Comparison of ENCODE assay signal across 10 mouse cellular contexts in genomic region chr2:153015804-153016203, GRCm38 (mm10). TPM values are rescaled to one million over a fixed set of nuclear protein-coding genes. Genes with fewer than 3 reads are reported as not detected.
DNase-seq lines count a peak whose midpoint lies in the region; ATAC-seq and TF ChIP-seq lines count a peak whose summit lies in the region.
"Had no signal": no experiment of that assay in that cellular context is flagged by ENCODE, and none has a peak within 500 bp of the region (broad histone marks: within the 10 kb centered on the region; RNA-seq: fewer than 3 reads in every experiment).

No protein-coding gene starts in this region.

- no peak for TF ChIP-seq EP300 in heart, postnatal 0 days (IDR thresholded peaks at IDR 0.05; ENCODE audit: low read depth)

- peaks cover 8% of the 10 kb centered on the region for H3K4me1 ChIP-seq in heart, postnatal 0 days (ENCODE audit: control insufficient read depth, insufficient read depth)
- H3K4me1 ChIP-seq in hindbrain, embryonic 12.5 days, result peaks cover 10% of the 10 kb centered on the region
- H3K4me1 ChIP-seq in neural tube, embryonic 14.5 days (ENCODE audit: control insufficient read depth, insufficient read depth, low read length), result peaks cover 8% of the 10 kb centered on the region

- H3K9ac ChIP-seq in heart, postnatal 0 days (replicated peaks; ENCODE audit: low read depth, low read length), result no peak overlapping the region
- H3K9ac ChIP-seq in hindbrain, embryonic 12.5 days, result no peak overlapping the region
- peak overlapping the region; percentile 70; the same call in 1 of the 2 replicates for H3K9ac ChIP-seq in neural tube, embryonic 14.5 days (replicated peaks; ENCODE audit: low read depth, low read length)

- TF ChIP-seq CTCF in heart, postnatal 0 days (IDR thresholded peaks at IDR 0.05; ENCODE audit: low read depth), result no peak

- ATAC-seq in heart, postnatal 0 days (ENCODE audit: insufficient read depth, low read depth), result no peak
- no peak for ATAC-seq in hindbrain, embryonic 12.5 days (ENCODE audit: low FRiP score)
- ATAC-seq in neural tube, embryonic 14.5 days (ENCODE audit: low read depth), result peak; percentile 53; the same call in 1 of the 2 replicates

- intact Hi-C loops in heart, postnatal 10 days (cut with DNase I), result loop anchor here (1.0 to 10.0 kb wide), 2 partner anchors 102 to 321 kb away; no protein-coding TSS in a partner anchor

- H3K27me3 ChIP-seq in heart, postnatal 0 days (ENCODE audit: control insufficient read depth, insufficient read depth, low read length), result no peaks in the 10 kb centered on the region
- peaks cover 14% of the 10 kb centered on the region for H3K27me3 ChIP-seq in hindbrain, embryonic 12.5 days
- H3K27me3 ChIP-seq in neural tube, embryonic 14.5 days (ENCODE audit: control insufficient read depth, insufficient read depth, low read length), result no peaks in the 10 kb centered on the region

- H3K9me3 ChIP-seq in heart, postnatal 0 days (replicated peaks; ENCODE audit: control insufficient read depth, low read length), result no peaks in the 10 kb centered on the region
- H3K9me3 ChIP-seq in hindbrain, embryonic 12.5 days (replicated peaks), result no peaks in the 10 kb centered on the region
- no peaks in the 10 kb centered on the region for H3K9me3 ChIP-seq in neural tube, embryonic 14.5 days (ENCODE audit: control insufficient read depth, low read length)

- H3K4me3 ChIP-seq in heart, postnatal 0 days (ENCODE audit: low read depth, low read length), result no peak overlapping the region
- no peak overlapping the region for H3K4me3 ChIP-seq in hindbrain, embryonic 12.5 days
- H3K4me3 ChIP-seq in neural tube, embryonic 14.5 days (ENCODE audit: low read depth, low read length), result no peak overlapping the region; the same call in 1 of the 2 replicates

- H3K36me3 ChIP-seq in heart, postnatal 0 days (replicated peaks; ENCODE audit: control insufficient read depth, insufficient read depth, low read length), result peaks cover 21% of the 10 kb centered on the region
- peaks cover 26% of the 10 kb centered on the region for H3K36me3 ChIP-seq in hindbrain, embryonic 12.5 days
- peaks cover 19% of the 10 kb centered on the region for H3K36me3 ChIP-seq in neural tube, embryonic 14.5 days (ENCODE audit: control insufficient read depth, insufficient read depth, low read length)

- no peak overlapping the region for H3K27ac ChIP-seq in heart, postnatal 0 days (ENCODE audit: low read depth)
- no peak overlapping the region for H3K27ac ChIP-seq in hindbrain, embryonic 12.5 days
- peak overlapping the region; percentile 46 for H3K27ac ChIP-seq in neural tube, embryonic 14.5 days (ENCODE audit: low read depth, low read length)

- DNase-seq in heart, postnatal 0 days (ENCODE audit: low spot score), result no peak
- DNase-seq in heart, postnatal 10 days, result no peak
- DNase-seq in right cerebral cortex, postnatal 14 days, result peak; percentile 16
- no peak for DNase-seq in right cerebral cortex, postnatal 10 days (ENCODE audit: low spot score in 2 of 2)
- no peak for DNase-seq in lung, postnatal 14 days
- DNase-seq in spleen, postnatal 4 days (ENCODE audit: low spot score in 2 of 2), result no peak

- WGBS in heart, postnatal 0 days, result 39% methylated on average over 8 of the region's 8 CpGs
- WGBS in hindbrain, embryonic 12.5 days, result 55% methylated on average over 8 of the region's 8 CpGs
- WGBS in neural tube, embryonic 14.5 days, result 34% methylated on average over 8 of the region's 8 CpGs

- H3K4me2 ChIP-seq in heart, postnatal 0 days (ENCODE audit: low read depth, low read length), result 0 out of 2 replicates have a peak overlapping the region, but pooled peaks have one; percentile 21
- peak overlapping the region; percentile 96 for H3K4me2 ChIP-seq in hindbrain, embryonic 12.5 days (replicated peaks)
- peak overlapping the region; percentile 67 for H3K4me2 ChIP-seq in neural tube, embryonic 14.5 days (ENCODE audit: low read depth, low read length)

RNA-seq across cellular contexts. Expression of gene Pdrg1, which starts 0.6 kb away (rescaled TPM):
- 24.1 and 71.8 TPM in 2 replicates for total RNA-seq in heart, postnatal 0 days (2014; rRNA removed; ENCODE audit: low replicate concordance)
- 120 and 129 TPM in 2 replicates for polyA plus RNA-seq in heart, postnatal 0 days (2015; fragmentation: Nextera tagmentation; extraction: Ambion mirVana)
- 10 to 100 TPM; 74.9 to 81.3 TPM for total RNA-seq in heart, postnatal 10 days (2021)
- polyA plus RNA-seq in hindbrain, embryonic 12.5 days (2016; fragmentation: Nextera tagmentation; extraction: Ambion mirVana), result 127 and 131 TPM in 2 replicates
- polyA plus RNA-seq in neural tube, embryonic 14.5 days (2014; fragmentation: Nextera tagmentation; extraction: Ambion mirVana), result 157 TPM in 2 replicates

RNA-seq across cellular contexts. Expression of gene Xkr7, which starts 15.8 kb away (rescaled TPM):
- not detected in 2 replicates for total RNA-seq in heart, postnatal 0 days (2014; rRNA removed; ENCODE audit: low replicate concordance)
- polyA plus RNA-seq in heart, postnatal 0 days (2015; fragmentation: Nextera tagmentation; extraction: Ambion mirVana), result not detected in 2 replicates
- total RNA-seq in heart, postnatal 10 days (2021), result not detected
- 1.7 and 2.0 TPM in 2 replicates for polyA plus RNA-seq in hindbrain, embryonic 12.5 days (2016; fragmentation: Nextera tagmentation; extraction: Ambion mirVana)
- 0.81 and 1.5 TPM in 2 replicates for polyA plus RNA-seq in neural tube, embryonic 14.5 days (2014; fragmentation: Nextera tagmentation; extraction: Ambion mirVana)
- polyA plus RNA-seq: CD4-positive, CD25-positive, alpha-beta regulatory T cell, adult 4 months; macrophage had no signal

RNA-seq across cellular contexts. Expression of gene Ccm2l, which starts 50.0 kb away (rescaled TPM):
- 21.0 and 32.4 TPM in 2 replicates for total RNA-seq in heart, postnatal 0 days (2014; rRNA removed; ENCODE audit: low replicate concordance)
- polyA plus RNA-seq in heart, postnatal 0 days (2015; fragmentation: Nextera tagmentation; extraction: Ambion mirVana), result 3.5 and 4.3 TPM in 2 replicates
- 10 to 100 TPM; 26.9 to 29.1 TPM for total RNA-seq in heart, postnatal 10 days (2021)
- 2.8 and 3.3 TPM in 2 replicates for polyA plus RNA-seq in hindbrain, embryonic 12.5 days (2016; fragmentation: Nextera tagmentation; extraction: Ambion mirVana)
- polyA plus RNA-seq in neural tube, embryonic 14.5 days (2014; fragmentation: Nextera tagmentation; extraction: Ambion mirVana), result 1.2 and 1.9 TPM in 2 replicates
- polyA plus RNA-seq: CD4-positive, CD25-positive, alpha-beta regulatory T cell, adult 4 months; macrophage had no signal

RNA-seq across cellular contexts. Expression of gene Ttll9, which starts 53.5 kb away (rescaled TPM):
- 0.89 TPM in 1 of 2 replicates, not detected in the other for total RNA-seq in heart, postnatal 0 days (2014; rRNA removed; ENCODE audit: low replicate concordance)
- polyA plus RNA-seq in heart, postnatal 0 days (2015; fragmentation: Nextera tagmentation; extraction: Ambion mirVana), result 0.05 and 0.14 TPM in 2 replicates
- not detected for total RNA-seq in heart, postnatal 10 days (2021)
- 2.4 and 3.9 TPM in 2 replicates for polyA plus RNA-seq in hindbrain, embryonic 12.5 days (2016; fragmentation: Nextera tagmentation; extraction: Ambion mirVana)
- 6.4 and 8.2 TPM in 2 replicates for polyA plus RNA-seq in neural tube, embryonic 14.5 days (2014; fragmentation: Nextera tagmentation; extraction: Ambion mirVana)
- polyA plus RNA-seq: macrophage had no signal

Comparison
In these comparisons a context has a peak if more than half of its experiments do, and no peak if none do; other contexts are left out.
1. H3K4me2 ChIP-seq: peak in every context shown above with its lines; median percentile 96 in hindbrain, embryonic 12.5 days; 67 in neural tube, embryonic 14.5 days; 21 in heart, postnatal 0 days.